Mouse (Mus musculus) liver, adult 2 months (tissue): ENCODE results near the gene Fhl3.

Source experiments
- CTCF ChIP-seq: fragments of 200-500 bp; IDR thresholded peaks from 2 replicates; pipeline ENCODE4 v1.5.1; 2011; ENCODE audit warnings: low read depth, low read length, control low read depth
- POLR2A ChIP-seq: fragments of 200-500 bp; IDR thresholded peaks from 2 replicates; pipeline ENCODE4 v1.6.1; 2011; ENCODE audit warnings: low read length, control low read depth; ENCODE audit not compliant: insufficient read depth; ENCODE audit errors: extremely low read depth

DNA sequence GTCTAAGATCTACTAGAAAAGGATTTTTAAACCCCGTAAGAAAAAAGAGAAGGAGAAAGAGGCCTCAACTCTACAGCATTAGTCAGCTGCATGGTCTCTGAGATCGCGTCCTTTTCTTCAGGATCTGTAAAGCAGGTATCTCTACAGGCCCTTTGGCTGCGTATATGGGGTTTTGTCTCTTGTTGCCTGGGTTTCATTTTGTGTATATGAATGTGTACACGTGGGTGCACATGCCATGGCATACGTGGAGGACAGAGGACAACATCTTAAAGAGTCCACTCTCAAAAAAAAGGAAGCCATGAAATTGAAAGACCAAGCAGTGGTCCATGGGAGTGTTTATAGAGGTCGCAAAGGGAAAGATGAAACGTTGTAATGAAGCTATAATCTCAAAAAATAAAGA, 9.0 kb upstream of the Fhl3 start:
- no peak for TF ChIP-seq CTCF
- no peak for TF ChIP-seq POLR2A
